Mouse (Mus musculus) layer of hippocampus, postnatal 25 days (tissue): ENCODE measurements around the gene Gid4. TPM values are rescaled to one million over a fixed set of nuclear protein-coding genes. Genes with fewer than 3 reads are reported as not detected.

Experiments used
- total RNA-seq, 2 experiments: library from RNA; stranded (reverse); gene quantifications; 2 replicates each; pipeline ENCODE4 v1.2.3; 2021

The Gid4 gene
- total RNA-seq, 2 experiments from 2014 or later = 50.1 to 53.8 TPM

Other genes with a start within 250 kb of the Gid4 start
- gene Srebf1, start 194.6 kb upstream of the Gid4 start, total RNA-seq = 10 to 100 TPM; 49.9 to 58.1 TPM
- 100 to 1,000 TPM; 170 to 175 TPM for gene Tom1l2, start 64.2 kb upstream of the Gid4 start, total RNA-seq
- gene Drc3, start 63.8 kb upstream of the Gid4 start, total RNA-seq = 1 to 10 TPM; 5.3 to 5.9 TPM
- gene Atpaf2, start 1.3 kb downstream of the Gid4 start, total RNA-seq = 10 to 100 TPM; 29.1 to 31.4 TPM
- gene Drg2, start 37.4 kb downstream of the Gid4 start, total RNA-seq = 10 to 100 TPM; 70.2 to 72.7 TPM
- gene Myo15, start 52.2 kb downstream of the Gid4 start, total RNA-seq = under 1 TPM; 0.05 to 0.09 TPM
- gene Alkbh5, start 119.2 kb downstream of the Gid4 start, total RNA-seq = 10 to 100 TPM; 49.7 to 54.1 TPM